Mouse (Mus musculus): ENCODE results near the gene Gli1. TPM values are rescaled to one million over a fixed set of nuclear protein-coding genes. Genes with fewer than 3 reads are reported as not detected.

Gli1 gene
- polyA plus RNA-seq (2014; fragmentation: Nextera tagmentation; extraction: Ambion mirVana), result 8.2 and 9.2 TPM in 2 replicates

DNA sequence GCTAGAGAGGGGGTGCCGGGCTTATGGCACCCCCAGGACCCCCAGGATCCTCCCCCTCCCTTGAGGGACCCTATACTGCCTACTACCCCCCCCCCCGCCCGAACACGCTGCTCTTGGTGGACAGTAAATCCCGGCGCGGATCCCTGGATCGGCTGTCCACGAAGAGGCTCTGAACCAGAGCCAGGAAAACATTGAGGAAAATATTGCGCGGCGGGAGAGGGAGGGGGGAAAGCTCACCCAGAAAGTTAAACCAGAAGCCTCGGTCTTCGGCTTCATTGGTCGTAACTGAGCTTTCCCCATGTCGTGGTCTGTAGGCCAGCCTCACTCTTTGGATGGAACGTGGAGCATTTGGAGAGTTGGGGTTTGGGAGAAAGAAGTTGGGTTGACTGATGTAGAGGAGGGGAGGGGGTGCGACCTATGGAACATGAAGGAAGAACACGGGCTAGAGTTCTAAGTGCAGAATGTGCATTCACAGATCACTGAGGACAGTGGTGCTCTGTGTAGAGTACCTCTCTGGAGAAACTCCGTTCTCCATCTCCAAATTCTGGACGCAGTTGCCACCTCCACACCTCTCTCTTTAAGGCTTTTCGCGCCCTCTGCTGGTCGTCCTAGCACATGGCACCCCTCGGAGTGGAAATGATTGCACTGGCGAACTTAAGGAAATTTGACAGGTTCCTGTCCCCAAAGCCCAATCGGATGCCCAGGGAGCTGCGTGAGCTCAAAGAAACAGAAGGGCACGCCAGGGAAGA lies at the start of gene Gli1:
Gli1 (minus strand) TSS at position 84 of the 749 bp plus-strand sequence.
- Histone ChIP-seq H3K4me2 (replicated peaks; ENCODE audit: low read depth, low read length) (peak within 1 kb of the TSS; percentile 73), H3K9ac (ENCODE audit: low read depth, low read length) (peak within 1 kb of the TSS; percentile 57), H3K4me1 (ENCODE audit: control insufficient read depth, insufficient read depth, low read length) (peaks cover 9% of the 10 kb centered on the region), H3K27ac (ENCODE audit: low read depth, low read length) (peak within 1 kb of the TSS; percentile 87), H3K4me3 (ENCODE audit: low read length) (peak within 1 kb of the TSS; percentile 53), H3K36me3 (ENCODE audit: control insufficient read depth, insufficient read depth, low read length) (peaks cover 3% of the 10 kb centered on the region), H3K9me3 (ENCODE audit: control insufficient read depth, low read length) (no peaks in the 10 kb centered on the region), H3K27me3 (ENCODE audit: control insufficient read depth, insufficient read depth, low read length) (peaks cover 3% of the 10 kb centered on the region; the same call in 1 of the 2 replicates)
- under 1% methylated on average over 29 of the region's 29 CpGs for WGBS
- peak; percentile 50 for ATAC-seq (ENCODE audit: low FRiP score, low TSS enrichment)

DNA sequence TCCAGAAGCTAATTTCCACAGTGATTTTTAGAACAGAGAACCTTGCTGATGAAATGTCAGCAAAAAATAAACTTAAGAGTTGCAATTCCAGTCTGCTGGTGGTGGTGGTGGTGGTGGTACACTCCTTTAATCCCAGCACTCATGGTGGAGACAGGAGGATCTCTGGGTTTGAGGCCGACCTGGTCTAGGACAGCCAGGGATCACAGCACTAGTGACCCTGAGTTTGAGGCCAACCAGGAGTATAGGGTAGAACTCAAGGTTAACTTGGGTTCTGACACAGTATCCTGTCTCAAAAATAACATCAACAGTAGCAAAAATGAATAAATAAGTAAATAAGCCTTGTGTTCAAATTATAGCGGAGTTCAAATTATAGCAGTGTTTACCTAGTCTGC lies 40.0 kb upstream of the Gli1 start:
- H3K9me3 ChIP-seq (ENCODE audit: control insufficient read depth, low read length), result no peaks in the 10 kb centered on the region
- H3K4me2 ChIP-seq (replicated peaks; ENCODE audit: low read depth, low read length), result peak overlapping the region; percentile 79
- H3K36me3 ChIP-seq (ENCODE audit: control insufficient read depth, insufficient read depth, low read length), result no peaks in the 10 kb centered on the region
- H3K27ac ChIP-seq (ENCODE audit: low read depth, low read length), result peak overlapping the region; percentile 94
- no peaks in the 10 kb centered on the region for H3K27me3 ChIP-seq (ENCODE audit: control insufficient read depth, insufficient read depth, low read length)
- WGBS, result 50% methylated on average over 2 of the region's 2 CpGs
- ATAC-seq (ENCODE audit: low FRiP score, low TSS enrichment), result no peak
- peak overlapping the region; percentile 70 for H3K4me3 ChIP-seq (ENCODE audit: low read length)
- peaks cover 7% of the 10 kb centered on the region; the same call in 1 of the 2 replicates for H3K4me1 ChIP-seq (ENCODE audit: control insufficient read depth, insufficient read depth, low read length)
- peak overlapping the region; percentile 84; the same call in 1 of the 2 replicates for H3K9ac ChIP-seq (ENCODE audit: low read depth, low read length)

DNA sequence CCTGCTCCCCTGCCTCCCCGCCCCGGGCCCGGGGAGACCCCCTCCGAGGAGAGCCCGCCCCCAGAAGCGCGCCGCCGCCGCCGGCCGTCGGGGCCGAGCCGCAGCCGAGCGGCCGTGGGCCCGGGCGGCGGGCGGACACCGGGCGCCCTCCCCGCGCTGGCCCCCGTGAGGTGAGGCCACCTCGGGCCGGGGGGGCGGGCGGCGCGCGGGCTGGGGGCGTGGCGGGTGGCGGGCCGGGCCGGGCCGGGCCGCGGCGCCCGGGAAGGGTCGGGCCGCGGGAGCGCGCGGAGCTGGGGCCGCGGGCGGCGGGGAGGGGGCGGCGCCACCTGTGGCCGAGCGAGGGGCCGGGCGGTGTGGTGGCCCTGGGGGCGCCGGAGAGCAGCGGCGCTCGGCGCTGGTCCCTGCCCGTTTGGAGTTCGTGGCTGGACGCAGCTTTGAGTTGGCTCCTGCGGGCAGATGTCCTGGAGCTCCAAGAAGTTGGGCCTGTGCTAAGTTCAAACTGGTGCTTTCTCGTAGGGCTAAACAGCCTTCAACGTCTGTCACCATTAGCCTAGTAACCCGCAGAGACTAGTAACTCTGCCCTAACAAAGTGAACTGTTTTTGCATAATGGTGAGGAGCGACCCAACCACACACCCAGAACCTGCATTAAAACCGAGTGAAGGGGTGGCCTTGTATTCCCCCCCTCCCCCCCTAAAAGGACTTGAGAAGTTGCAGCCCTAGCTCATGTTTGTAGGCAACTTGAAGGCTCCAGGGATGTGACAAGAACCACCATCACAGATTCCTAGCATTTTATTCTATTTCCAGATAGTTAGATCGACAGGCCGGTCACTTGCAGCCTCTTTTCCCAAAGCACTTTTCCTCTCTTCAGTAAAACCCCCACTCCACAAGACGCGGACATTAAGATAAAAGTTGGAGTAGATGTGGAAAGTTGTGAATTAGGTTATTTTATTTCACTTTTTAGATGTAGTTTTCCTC lies 39.3 kb upstream of the Gli1 start:
- Histone ChIP-seq H3K4me3 (ENCODE audit: low read length) (peak overlapping the region; percentile 70), H3K9me3 (ENCODE audit: control insufficient read depth, low read length) (no peaks in the 10 kb centered on the region), H3K27me3 (ENCODE audit: control insufficient read depth, insufficient read depth, low read length) (no peaks in the 10 kb centered on the region), H3K27ac (ENCODE audit: low read depth, low read length) (peak overlapping the region; percentile 94), H3K36me3 (ENCODE audit: control insufficient read depth, insufficient read depth, low read length) (no peaks in the 10 kb centered on the region), H3K4me1 (ENCODE audit: control insufficient read depth, insufficient read depth, low read length) (peaks cover 7% of the 10 kb centered on the region; the same call in 1 of the 2 replicates), H3K4me2 (replicated peaks; ENCODE audit: low read depth, low read length) (peak overlapping the region; percentile 79), H3K9ac (ENCODE audit: low read depth, low read length) (peak overlapping the region; percentile 84)
- ATAC-seq (ENCODE audit: low FRiP score, low TSS enrichment), result peak; percentile 93
- 2% methylated on average over 44 of the region's 79 CpGs for WGBS

DNA sequence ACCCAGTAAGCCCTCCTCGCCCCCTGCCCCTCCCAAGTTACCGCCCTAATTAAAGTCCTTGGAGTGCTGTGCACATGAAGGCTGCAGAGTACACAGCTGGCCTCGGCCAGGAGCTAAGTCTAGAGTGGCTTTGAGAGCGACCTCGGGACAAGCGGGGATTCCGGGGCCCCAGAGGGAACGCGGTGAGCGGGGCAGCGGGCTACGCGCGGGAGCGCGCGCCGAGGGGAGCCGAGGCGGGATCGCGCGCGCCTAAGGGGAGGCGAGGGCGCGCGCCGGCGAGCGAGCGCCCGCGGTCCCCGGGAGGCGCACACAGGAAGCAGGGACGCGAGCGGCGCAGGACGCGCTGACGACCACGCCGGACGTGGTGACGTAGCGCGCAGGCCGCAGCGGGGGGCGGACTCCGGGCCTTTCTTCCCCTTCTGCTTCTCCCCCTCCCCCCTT lies 38.5 kb upstream of the Gli1 start, which contains the start of gene R3hdm2:
R3hdm2 (plus strand) TSS at position 77 of the 441 bp plus-strand sequence.
- Histone ChIP-seq H3K9ac (ENCODE audit: low read depth, low read length) (peak within 1 kb of the TSS; percentile 84), H3K4me2 (replicated peaks; ENCODE audit: low read depth, low read length) (peak within 1 kb of the TSS; percentile 79), H3K4me1 (ENCODE audit: control insufficient read depth, insufficient read depth, low read length) (peaks cover 7% of the 10 kb centered on the region; the same call in 1 of the 2 replicates), H3K27ac (ENCODE audit: low read depth, low read length) (peak within 1 kb of the TSS; percentile 94), H3K36me3 (ENCODE audit: control insufficient read depth, insufficient read depth, low read length) (no peaks in the 10 kb centered on the region), H3K9me3 (ENCODE audit: control insufficient read depth, low read length) (no peaks in the 10 kb centered on the region), H3K27me3 (ENCODE audit: control insufficient read depth, insufficient read depth, low read length) (no peaks in the 10 kb centered on the region), H3K4me3 (ENCODE audit: low read length) (peak within 1 kb of the TSS; percentile 70)
- under 1% methylated on average over 46 of the region's 53 CpGs for WGBS
- ATAC-seq (ENCODE audit: low FRiP score, low TSS enrichment), result peak; percentile 98

DNA sequence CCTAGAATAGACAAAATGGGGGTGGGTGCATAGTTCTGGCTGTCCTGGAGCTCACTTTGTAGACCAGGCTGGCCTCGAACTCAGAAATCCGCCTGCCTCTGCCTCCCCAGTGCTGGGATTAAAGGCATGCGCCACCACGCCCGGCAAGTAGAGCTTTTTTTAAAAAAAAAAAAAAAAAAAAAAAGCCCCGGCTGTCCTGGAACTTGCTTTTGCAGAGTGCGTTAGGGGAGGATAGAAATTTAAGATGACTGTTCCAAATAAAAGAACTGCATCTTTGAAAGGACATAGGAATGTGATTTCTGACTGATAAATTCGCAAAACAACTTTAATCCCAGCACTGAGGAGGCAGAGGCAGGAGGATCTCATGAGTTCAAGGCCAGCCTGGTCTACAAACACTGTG lies 37.9 kb upstream of the Gli1 start:
- H3K9ac ChIP-seq (ENCODE audit: low read depth, low read length), result no peak overlapping the region; the same call in 1 of the 2 replicates
- H3K27ac ChIP-seq (ENCODE audit: low read depth, low read length), result peak overlapping the region; percentile 88
- peak overlapping the region; percentile 70; the same call in 1 of the 2 replicates for H3K4me3 ChIP-seq (ENCODE audit: low read length)
- no peaks in the 10 kb centered on the region for H3K27me3 ChIP-seq (ENCODE audit: control insufficient read depth, insufficient read depth, low read length)
- no peaks in the 10 kb centered on the region for H3K36me3 ChIP-seq (ENCODE audit: control insufficient read depth, insufficient read depth, low read length)
- no peaks in the 10 kb centered on the region for H3K9me3 ChIP-seq (ENCODE audit: control insufficient read depth, low read length)
- H3K4me1 ChIP-seq (ENCODE audit: control insufficient read depth, insufficient read depth, low read length), result peaks cover 7% of the 10 kb centered on the region; the same call in 1 of the 2 replicates
- H3K4me2 ChIP-seq (replicated peaks; ENCODE audit: low read depth, low read length), result peak overlapping the region; percentile 65; the same call in 1 of the 2 replicates
- 85% methylated on average over 8 of the region's 8 CpGs for WGBS
- ATAC-seq (ENCODE audit: low FRiP score, low TSS enrichment), result no peak

DNA sequence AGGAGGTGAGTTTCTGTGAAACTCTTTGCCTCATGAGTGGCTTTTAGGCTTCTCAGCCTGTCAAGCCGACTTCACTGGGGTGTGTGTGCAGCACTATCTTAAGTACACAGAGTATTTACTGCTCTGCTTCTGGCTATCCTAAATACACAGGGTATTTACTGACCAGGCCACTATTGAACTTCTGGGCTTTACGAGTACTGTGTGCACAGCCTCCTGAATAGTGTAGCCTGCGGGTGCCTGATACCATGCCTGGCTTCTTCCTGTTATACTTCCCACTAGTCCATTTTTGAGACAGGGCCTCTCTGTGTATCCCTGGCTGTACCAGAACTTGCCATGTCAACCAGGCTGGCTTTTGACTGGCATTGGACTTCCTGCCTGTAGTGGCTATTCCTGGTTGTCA lies 35.9 kb upstream of the Gli1 start:
- Histone ChIP-seq H3K36me3 (ENCODE audit: control insufficient read depth, insufficient read depth, low read length) (no peaks in the 10 kb centered on the region), H3K27me3 (ENCODE audit: control insufficient read depth, insufficient read depth, low read length) (no peaks in the 10 kb centered on the region), H3K9ac (ENCODE audit: low read depth, low read length) (no peak overlapping the region), H3K4me1 (ENCODE audit: control insufficient read depth, insufficient read depth, low read length) (peaks cover 7% of the 10 kb centered on the region; the same call in 1 of the 2 replicates), H3K4me2 (replicated peaks; ENCODE audit: low read depth, low read length) (no peak overlapping the region), H3K9me3 (ENCODE audit: control insufficient read depth, low read length) (no peaks in the 10 kb centered on the region), H3K27ac (ENCODE audit: low read depth, low read length) (no peak overlapping the region), H3K4me3 (ENCODE audit: low read length) (no peak overlapping the region)
- 72% methylated on average over 3 of the region's 3 CpGs for WGBS
- no peak for ATAC-seq (ENCODE audit: low FRiP score, low TSS enrichment)

DNA sequence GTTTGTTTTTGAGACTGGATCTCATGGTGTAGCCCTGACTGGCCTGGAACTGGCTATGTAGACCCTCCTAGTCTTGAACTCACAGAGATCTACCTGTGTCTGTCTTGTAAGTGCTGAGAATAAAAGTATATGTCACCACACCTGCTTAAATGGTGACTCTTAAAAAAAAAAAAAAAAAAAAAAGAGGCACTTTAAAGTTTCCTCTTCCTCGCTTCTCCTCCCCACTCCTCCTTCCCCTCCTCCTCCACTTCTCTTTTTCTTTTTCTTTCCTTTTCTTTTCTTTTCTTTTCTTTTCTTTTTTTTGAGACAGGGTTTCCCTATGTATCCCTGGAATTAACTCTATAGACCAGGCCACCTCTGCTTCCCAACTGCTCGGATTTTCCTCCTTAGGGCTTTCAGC lies 29.2 kb upstream of the Gli1 start:
- 68% methylated on average over 2 of the region's 2 CpGs for WGBS
- no peak overlapping the region for H3K9ac ChIP-seq (ENCODE audit: low read depth, low read length)

DNA sequence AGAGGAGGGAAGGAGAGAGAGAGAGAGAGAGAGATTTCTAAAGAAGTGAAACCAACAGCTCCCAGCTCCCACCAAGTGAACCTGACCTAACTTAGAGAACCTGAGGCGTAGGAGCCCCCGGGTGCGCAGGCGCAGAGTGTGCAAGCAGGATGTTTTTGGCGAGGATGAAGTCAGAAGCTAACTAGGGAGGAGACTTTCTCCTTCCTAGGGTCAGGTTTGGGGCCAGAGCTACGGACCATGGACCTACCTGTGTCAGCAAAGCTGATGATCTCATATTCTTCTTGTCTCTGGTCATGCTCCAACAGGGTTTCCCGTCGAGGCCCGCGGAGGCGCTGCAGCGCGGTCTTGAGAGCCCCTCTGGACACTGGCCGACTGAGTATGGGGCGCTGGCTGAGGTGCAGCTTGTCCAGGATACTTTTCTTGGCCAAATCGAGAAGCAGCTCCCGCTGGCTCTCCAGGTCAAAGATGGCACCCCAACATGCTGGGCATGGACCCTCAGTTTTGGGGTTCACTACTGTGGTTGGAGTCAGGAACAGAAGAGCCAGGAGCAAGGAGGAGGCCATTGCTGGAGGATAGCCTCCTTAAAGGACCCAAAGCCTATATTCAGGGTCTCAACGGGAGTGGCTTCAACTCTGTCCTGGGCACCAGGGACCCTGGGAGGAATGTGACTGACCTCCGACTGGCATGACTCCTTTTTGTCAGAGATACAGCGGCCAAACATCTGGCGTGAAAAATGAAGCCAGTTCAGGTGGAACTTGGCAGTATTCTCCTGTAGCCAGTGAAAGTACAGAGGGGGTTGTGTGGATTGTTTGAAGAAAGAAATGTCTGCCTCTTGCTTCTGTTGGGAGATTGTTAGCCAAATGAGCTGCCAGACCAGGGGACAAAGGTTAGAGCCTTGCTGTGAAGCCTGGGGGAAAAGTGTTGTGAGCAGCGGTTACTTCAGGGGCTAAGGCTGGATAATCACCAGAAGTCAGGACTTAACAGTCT lies 28.4 kb upstream of the Gli1 start, which contains the start of gene Inhbc:
Inhbc (minus strand) TSS at position 598 of the 987 bp plus-strand sequence.
- H3K27ac ChIP-seq (ENCODE audit: low read depth, low read length), result no peak within 1 kb of the TSS
- no peak for ATAC-seq (ENCODE audit: low FRiP score, low TSS enrichment)
- H3K27me3 ChIP-seq (ENCODE audit: control insufficient read depth, insufficient read depth, low read length), result no peaks in the 10 kb centered on the region
- H3K9ac ChIP-seq (ENCODE audit: low read depth, low read length), result no peak within 1 kb of the TSS
- H3K4me3 ChIP-seq (ENCODE audit: low read length), result no peak within 1 kb of the TSS
- H3K4me1 ChIP-seq (ENCODE audit: control insufficient read depth, insufficient read depth, low read length), result peaks cover 8% of the 10 kb centered on the region
- no peaks in the 10 kb centered on the region for H3K36me3 ChIP-seq (ENCODE audit: control insufficient read depth, insufficient read depth, low read length)
- H3K4me2 ChIP-seq (replicated peaks; ENCODE audit: low read depth, low read length), result no peak within 1 kb of the TSS
- WGBS, result 83% methylated on average over 22 of the region's 22 CpGs
- H3K9me3 ChIP-seq (ENCODE audit: control insufficient read depth, low read length), result no peaks in the 10 kb centered on the region

More for the DNA sequence above, 29.2 kb upstream of the Gli1 start:
- Histone ChIP-seq H3K36me3 (ENCODE audit: control insufficient read depth, insufficient read depth, low read length) (no peaks in the 10 kb centered on the region), H3K27me3 (ENCODE audit: control insufficient read depth, insufficient read depth, low read length) (no peaks in the 10 kb centered on the region), H3K4me3 (ENCODE audit: low read length) (no peak overlapping the region), H3K27ac (ENCODE audit: low read depth, low read length) (no peak overlapping the region), H3K4me2 (replicated peaks; ENCODE audit: low read depth, low read length) (no peak overlapping the region), H3K4me1 (ENCODE audit: control insufficient read depth, insufficient read depth, low read length) (peaks cover 8% of the 10 kb centered on the region), H3K9me3 (ENCODE audit: control insufficient read depth, low read length) (no peaks in the 10 kb centered on the region)
- no peak for ATAC-seq (ENCODE audit: low FRiP score, low TSS enrichment)

All from kidney, embryonic 14.5 days (tissue).